Mouse (Mus musculus) heart, postnatal 36 days (tissue): ENCODE measurements at regions not wholly inside any gene's neighbourhood (a gene's known extent, or its start where the extent isn't known, plus 50 kb on each side); places are given as distances from the start of the nearest gene placed in this dataset.

Experiments used
- DNase-seq, 2 experiments: peaks; one replicate each; pipeline ENCODE4 v3.0.0; 2021 to 2022
- intact Hi-C: fragments of 180-260 bp; cut with DNase I; formaldehyde crosslinking; loops from one replicate; pipeline ENCODE4 v1.15.1; 2025

- DNase-seq = no peak
- intact Hi-C loops = no loop called here
Measured at GRCm38 (mm10) chr6:49759614-49760013, 62.9 kb upstream of the Npy start.

GRCm38 (mm10) chr6:49764746-49765145, 57.8 kb upstream of the Npy start:
- no peak for DNase-seq
- intact Hi-C loops = no loop called here

- no peak for DNase-seq
- intact Hi-C loops = no loop called here
Measured at GRCm38 (mm10) chr6:49769904-49770720, 52.4 kb upstream of the Npy start.
